Mouse (Mus musculus): ENCODE measurements around the gene Phf23.
"Not testable (repeated sequence)": the region's sequence is repeated elsewhere in the genome, so short reads cannot be mapped to it uniquely, and the experiment has no call there.

Gene Phf23

DNA sequence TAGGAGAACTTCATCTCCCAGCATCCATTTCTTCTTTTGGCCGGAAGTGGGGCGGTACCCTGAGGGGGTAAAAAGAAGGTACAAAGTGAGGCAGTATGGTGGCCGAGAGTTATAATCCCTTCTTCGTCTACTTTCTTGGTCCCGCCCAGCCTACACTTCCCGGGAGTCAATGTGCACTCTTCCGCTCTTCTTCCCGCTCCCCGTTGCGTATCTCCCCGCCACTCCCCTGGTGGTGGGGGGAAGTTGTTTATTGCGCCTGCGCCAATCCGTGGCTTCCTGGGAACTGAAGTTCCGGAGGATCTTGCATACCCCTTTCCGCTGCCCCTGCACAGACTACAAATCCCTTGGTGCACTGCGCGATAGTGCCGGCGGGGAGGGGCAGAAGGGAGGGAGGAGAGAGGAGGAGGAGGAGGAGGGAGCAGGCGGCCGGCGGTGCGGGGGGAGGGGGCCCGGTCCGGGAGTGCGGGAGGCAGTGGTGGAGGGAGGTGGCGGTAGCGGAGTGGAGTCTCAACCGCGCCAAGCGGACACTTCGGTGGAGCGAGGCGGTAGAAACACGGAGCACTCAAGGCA is at the start of gene Phf23:
Phf23 (plus strand) TSS at position 387 of the 570 bp plus-strand sequence.
- DNase-seq (ENCODE audit: low read depth, low spot score), result peak; percentile 99

DNA sequence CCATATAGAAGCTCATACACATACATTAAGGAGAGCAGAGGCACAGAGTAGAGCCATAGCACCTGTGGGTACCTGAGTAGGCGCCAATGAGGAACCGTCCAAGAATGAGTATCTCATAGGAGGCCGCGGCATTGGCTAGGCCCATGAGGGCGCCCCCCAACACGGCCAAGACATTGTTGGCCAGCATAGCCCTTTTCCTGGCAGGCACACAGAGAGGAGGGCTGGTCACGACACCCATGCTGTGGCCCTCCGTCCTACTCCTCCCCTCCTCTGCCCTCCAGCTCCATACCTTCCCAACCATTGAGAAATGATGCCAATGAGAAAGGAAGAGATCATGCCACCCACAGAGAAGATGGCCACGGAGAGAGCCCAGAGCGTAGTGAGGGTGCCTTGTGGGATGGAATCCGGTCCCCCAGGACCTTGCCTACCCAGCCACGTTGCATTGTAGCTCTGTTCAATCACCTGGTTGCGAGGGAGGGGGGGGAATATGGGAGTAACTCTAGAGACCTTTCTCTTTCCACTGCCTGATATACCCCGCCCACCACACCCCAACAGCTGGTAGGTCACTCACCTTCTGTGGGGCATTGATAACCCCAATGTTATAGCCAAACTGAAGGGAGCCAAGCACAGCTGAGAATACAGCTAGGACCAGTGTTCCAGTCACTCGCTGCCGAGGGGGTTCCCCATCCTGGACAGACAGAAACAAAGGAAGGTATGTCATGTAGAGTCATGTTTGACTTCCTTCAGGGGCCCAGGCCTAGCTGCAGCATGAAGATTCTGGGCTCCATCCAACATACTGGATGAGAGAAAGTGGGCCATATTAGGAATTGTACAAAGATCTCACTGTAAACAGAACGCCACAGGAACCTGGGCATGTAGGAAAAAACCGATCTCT is 49.3 kb upstream of the Phf23 start:
- DNase-seq (ENCODE audit: low read depth, low spot score), result no peak

DNA sequence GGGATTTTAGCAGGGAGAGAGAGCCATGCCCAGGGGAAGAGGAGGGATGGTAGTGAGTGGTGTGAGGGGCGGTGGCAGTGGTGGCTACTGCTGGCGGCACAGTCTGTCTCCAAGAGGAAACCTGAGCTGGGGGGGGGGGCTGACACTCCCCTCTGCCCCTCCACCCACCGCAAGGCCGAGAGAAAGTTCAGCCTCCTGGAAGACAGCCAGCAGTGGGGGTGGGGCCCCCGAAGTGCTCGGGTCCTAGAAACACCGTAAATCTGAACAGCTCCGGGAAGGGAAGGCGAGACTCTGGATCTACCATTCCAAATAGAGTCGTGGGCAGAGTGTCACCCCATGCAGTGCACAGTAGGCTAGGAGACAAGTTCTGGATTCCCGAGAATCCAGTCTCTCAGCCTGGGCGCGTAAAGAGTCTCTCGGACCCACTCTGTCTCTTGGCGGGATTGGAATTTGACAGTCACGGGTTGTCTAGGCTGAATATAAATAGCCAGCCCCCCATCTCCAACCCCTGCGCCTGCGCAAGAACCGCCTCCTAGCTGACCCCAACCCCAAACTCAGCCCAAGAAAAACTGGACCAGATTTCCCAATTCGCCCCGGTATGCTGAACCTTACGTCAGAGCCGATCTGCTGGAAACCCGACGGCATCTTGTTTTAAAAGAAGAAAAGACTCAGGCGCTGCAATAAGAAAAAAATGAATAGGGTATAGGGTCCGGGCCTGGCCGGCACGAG is 48.1 kb upstream of the Phf23 start:
- no peak for DNase-seq (ENCODE audit: low read depth, low spot score)

DNA sequence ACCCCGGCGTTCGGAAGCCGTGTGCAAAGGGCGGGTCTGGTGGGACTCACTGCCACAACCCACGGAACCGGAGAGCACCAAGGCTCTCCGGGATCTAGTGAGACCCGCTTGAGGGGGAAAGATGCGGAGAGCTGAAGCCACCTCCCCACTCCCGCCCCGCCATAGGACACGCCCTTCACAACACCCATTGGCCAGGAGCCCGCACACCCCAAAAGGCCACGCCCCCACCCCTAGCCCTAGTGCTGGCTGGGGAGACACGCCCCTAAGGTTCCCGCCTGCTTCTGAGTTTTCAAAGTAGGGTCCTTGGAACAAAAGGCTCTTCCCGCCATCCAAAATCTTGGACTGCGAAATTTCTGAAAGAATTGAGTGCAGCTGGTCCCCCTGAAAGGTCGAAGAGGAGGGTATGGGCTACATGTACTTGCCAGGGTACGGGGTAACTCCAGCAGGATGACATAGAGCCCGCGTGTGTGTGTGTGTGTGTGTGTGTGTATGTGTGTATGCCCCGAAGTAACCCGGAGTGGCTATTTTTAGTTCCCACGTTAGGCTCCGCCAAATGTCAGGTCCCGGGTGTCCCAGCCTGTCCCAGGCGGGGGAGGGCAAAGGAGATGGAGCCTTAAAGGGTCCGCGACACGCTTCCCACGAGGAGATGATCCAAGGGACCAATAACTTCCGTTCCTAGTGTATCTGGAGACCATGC is 47.4 kb upstream of the Phf23 start, which contains the start of gene Slc2a4:
Slc2a4 (minus strand) TSS at position 123 of the 697 bp plus-strand sequence.
- DNase-seq (ENCODE audit: low read depth, low spot score), result peak; percentile 87

DNA sequence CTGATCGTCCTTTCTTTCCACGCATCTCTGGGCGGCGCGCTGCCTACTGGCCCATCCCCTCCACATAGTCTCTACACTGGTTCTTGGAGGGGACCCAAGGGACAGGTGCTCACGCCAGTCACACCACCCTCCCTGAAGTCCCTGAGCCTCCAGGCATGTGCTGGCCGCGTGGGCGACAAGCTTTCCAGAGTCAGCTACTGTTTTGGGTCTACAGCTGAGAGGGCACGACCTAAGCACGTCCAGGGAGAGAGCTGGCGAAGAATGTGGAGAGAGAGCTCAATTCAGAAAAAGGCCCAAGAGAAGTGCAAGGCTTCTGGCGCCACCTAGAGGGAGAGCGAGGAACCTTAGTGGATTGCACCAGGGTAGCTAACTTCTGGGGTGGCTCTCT is 46.8 kb upstream of the Phf23 start:
- peak; percentile 85 for DNase-seq (ENCODE audit: low read depth, low spot score)

DNA sequence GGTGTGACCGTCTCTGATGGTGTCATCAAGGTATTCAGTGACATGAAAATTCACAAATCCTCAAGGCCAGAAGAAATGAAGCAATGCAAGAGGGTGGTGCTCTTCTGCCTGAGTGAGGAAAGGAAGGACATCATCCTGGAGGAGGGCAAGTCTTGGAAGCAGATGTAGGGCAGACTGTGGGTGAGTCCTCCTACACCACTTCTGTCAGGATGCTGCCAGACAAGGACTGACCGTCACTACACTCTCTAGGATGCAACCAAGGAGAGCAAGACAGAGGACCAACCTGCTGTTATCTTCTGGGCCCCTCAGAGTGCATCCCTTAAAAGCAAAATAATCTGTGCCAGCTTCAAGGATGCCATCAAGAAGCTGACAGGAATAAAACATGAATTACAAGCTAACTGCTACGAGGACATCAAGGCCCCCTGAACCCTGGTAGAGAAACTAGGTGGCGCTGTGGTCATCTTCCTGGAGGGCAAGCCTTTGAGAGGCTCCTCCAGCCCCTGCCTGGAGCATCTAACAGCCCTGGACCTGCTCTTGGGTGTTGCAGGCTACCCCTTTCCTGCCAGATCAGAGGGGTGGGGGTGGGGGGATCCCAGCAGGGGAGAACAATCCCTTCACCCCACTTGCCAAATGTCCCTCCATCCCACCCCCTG is 44.6 kb upstream of the Phf23 start:
- DNase-seq (ENCODE audit: low read depth, low spot score), result no peak

- no peak for DNase-seq (ENCODE audit: low read depth, low spot score)
These were observed 43.3 kb upstream of the Phf23 start for GRCm38 (mm10) chr11:69952274-69952673.

DNA sequence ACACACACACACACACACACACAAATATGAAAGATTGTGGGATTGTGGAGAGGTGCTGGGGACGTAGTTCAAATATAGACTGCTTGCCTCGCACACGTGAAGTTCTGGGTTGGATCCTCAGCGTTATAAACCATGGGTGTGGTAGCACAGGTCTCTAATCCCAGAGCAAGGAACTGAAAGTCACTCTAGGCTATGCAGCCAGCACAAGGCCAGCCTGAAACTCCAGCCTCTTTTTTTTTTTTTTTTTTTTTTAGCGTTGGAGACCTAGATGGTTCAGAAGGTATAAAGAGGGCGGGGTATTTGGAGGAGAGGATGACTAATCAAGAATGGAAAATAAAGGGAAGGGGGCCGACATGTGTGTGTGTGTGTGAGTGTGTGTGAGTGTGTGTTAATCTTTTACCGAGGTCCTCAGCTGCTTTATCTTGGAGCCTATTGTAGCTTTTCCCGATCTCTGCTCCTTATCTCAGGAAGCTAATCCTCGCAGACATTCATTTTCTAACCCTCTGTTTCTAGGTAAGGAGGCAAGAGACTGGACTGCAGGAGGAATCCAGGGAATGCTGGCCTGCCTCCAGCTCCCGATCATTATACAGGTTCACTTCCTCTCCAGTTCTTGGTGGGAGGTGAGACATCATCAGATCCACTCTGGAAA is 42.2 kb upstream of the Phf23 start:
- DNase-seq (ENCODE audit: low read depth, low spot score), result no peak

DNA sequence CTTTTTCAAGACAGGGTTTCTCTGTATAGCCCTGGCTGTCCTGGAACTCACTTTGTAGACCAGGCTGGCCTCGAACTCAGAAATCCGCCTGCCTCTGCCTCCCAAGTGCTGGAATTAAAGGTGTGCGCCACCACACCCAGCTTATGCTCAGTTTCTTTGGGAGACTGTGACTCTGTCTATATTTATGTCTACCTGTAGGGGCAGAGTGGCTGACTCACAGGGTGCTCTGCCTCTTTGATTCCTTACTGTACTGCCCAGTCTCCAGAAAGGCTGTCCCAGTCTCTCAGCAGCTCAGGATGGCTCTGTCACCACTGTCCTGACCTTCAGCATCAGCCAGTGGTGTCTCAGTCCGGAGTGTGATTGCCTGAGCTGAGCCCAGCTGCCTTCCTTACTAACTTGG is 40.0 kb upstream of the Phf23 start:
- not testable (repeated sequence) for DNase-seq (ENCODE audit: low read depth, low spot score)

GRCm38 (mm10) chr11:69956218-69956617 is 39.4 kb upstream of the Phf23 start:
- DNase-seq (ENCODE audit: low read depth, low spot score), result no peak

- no peak for DNase-seq (ENCODE audit: low read depth, low spot score)
These were observed 35.0 kb upstream of the Phf23 start for GRCm38 (mm10) chr11:69960616-69961015.

GRCm38 (mm10) chr11:69961841-69962240 is 33.7 kb upstream of the Phf23 start:
- DNase-seq (ENCODE audit: low read depth, low spot score), result no peak

- no peak for DNase-seq (ENCODE audit: low read depth, low spot score)
These were observed 30.8 kb upstream of the Phf23 start, which contains the start of gene Cldn7 for GRCm38 (mm10) chr11:69964650-69965270. Cldn7 (plus strand) TSS chr11:69964779.

DNA sequence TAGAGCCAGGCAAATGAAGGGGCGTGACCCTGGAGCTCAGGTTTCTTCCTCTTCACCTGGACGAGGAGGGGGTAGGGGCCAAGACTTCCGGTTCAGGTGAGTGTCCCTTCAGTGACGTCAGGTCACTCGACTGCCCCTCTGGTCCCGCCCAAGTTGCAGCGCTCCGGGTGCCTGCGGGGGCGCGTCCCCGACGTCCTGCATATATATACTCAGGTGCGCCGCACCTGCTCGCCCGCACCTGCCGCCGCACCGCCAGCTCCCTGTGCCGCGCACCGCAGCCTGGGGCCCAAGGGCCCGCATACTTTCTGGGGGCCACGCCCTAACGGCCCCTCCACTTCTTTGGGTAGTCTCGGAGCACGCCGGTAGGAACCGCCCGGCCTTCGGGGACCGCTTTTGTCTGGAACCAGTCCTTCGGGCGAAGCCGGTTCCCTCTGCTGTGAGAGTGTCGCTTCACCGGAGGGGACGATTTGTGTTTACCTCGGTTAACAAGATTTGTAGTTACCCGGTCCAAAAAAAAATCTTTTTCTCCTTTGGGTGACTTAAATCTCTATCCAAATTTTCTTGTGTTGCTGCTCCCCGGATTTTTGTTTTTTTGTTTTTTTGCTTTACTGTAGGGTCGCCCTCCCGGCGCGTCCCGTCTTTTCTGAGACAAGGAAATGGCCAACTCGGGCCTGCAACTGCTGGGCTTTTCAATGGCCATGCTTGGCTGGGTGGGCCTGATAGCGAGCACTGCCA is 30.1 kb upstream of the Phf23 start:
- peak; percentile 14 for DNase-seq (ENCODE audit: low read depth, low spot score)

GRCm38 (mm10) chr11:69966006-69966859 is 29.3 kb upstream of the Phf23 start:
- peak; percentile 26 for DNase-seq (ENCODE audit: low read depth, low spot score)

GRCm38 (mm10) chr11:69966860-69967517 is 28.6 kb upstream of the Phf23 start:
- DNase-seq (ENCODE audit: low read depth, low spot score), result no peak

GRCm38 (mm10) chr11:69968793-69969192 is 26.8 kb upstream of the Phf23 start:
- DNase-seq (ENCODE audit: low read depth, low spot score), result no peak

GRCm38 (mm10) chr11:69970222-69970621 is 25.4 kb upstream of the Phf23 start:
- DNase-seq (ENCODE audit: low read depth, low spot score), result no peak
